Mouse (Mus musculus) retina, postnatal 7 days (tissue): ENCODE data around the gene Polr2j.
A peak's percentile ranks its signal among the peaks of the same experiment; 100 is the strongest.

Experiments used
- DNase-seq: peaks from one replicate; pipeline ENCODE4 v3.0.0-alpha.2; 2012; ENCODE audit warnings: low read depth, low spot score

Gene Polr2j

GRCm38 (mm10) chr5:136115891-136116783 is at the start of gene Polr2j:
Gene Polr2j (plus strand): TSS chr5:136116631.
- DNase-seq = peak; percentile 96

- no peak for DNase-seq
These were observed 47.0 kb upstream of the Polr2j start for GRCm38 (mm10) chr5:136069411-136069810.

GRCm38 (mm10) chr5:136073051-136073450 is 43.4 kb upstream of the Polr2j start:
- DNase-seq = no peak

- DNase-seq = no peak
These were observed 42.9 kb upstream of the Polr2j start for GRCm38 (mm10) chr5:136073526-136073925.

- DNase-seq = no peak
These were observed 41.4 kb upstream of the Polr2j start for GRCm38 (mm10) chr5:136075076-136075475.

- DNase-seq = no peak
These were observed 40.1 kb upstream of the Polr2j start for GRCm38 (mm10) chr5:136076284-136076683.

GRCm38 (mm10) chr5:136077001-136077550 is 39.4 kb upstream of the Polr2j start:
- DNase-seq = no peak

- no peak for DNase-seq
These were observed 38.3 kb upstream of the Polr2j start for GRCm38 (mm10) chr5:136078136-136078535.

GRCm38 (mm10) chr5:136082345-136082744 is 34.1 kb upstream of the Polr2j start:
- DNase-seq = no peak

GRCm38 (mm10) chr5:136083669-136084107 is 32.7 kb upstream of the Polr2j start, which contains the start of gene Rasa4:
Gene Rasa4 (plus strand): TSS chr5:136083916.
- peak; percentile 94 for DNase-seq

- no peak for DNase-seq
These were observed 32.1 kb upstream of the Polr2j start for GRCm38 (mm10) chr5:136084144-136084881.

- DNase-seq = no peak
These were observed 31.4 kb upstream of the Polr2j start for GRCm38 (mm10) chr5:136084891-136085651.

GRCm38 (mm10) chr5:136086290-136086689 is 30.1 kb upstream of the Polr2j start:
- no peak for DNase-seq

- DNase-seq = no peak
These were observed 27.4 kb upstream of the Polr2j start for GRCm38 (mm10) chr5:136088821-136089575.

- no peak for DNase-seq
These were observed 24.5 kb upstream of the Polr2j start for GRCm38 (mm10) chr5:136091927-136092326.

GRCm38 (mm10) chr5:136094249-136095010 is 22.0 kb upstream of the Polr2j start:
- no peak for DNase-seq

- DNase-seq = no peak
These were observed 21.3 kb upstream of the Polr2j start for GRCm38 (mm10) chr5:136095089-136095488.

GRCm38 (mm10) chr5:136098536-136098935 is 17.9 kb upstream of the Polr2j start:
- no peak for DNase-seq

GRCm38 (mm10) chr5:136102099-136102820 is 14.2 kb upstream of the Polr2j start:
- peak; percentile 69 for DNase-seq
